In genomic region chr13:114310591-114310990, GRCm38 (mm10) we compare ENCODE assay signal across 26 mouse cellular contexts.
"Had no signal": no experiment of that assay in that cellular context is flagged by ENCODE, and none has a peak within 500 bp of the region (broad histone marks: within the 10 kb centered on the region; RNA-seq: fewer than 3 reads in every experiment).

No protein-coding gene starts in this region.

- H3K4me1 ChIP-seq: heart, embryonic 13.5 days; heart, embryonic 15.5 days; hindbrain, embryonic 13.5 days; hindbrain, embryonic 15.5 days; kidney, embryonic 15.5 days; limb, embryonic 13.5 days; limb, embryonic 15.5 days had no signal

- H3K27me3 ChIP-seq: heart, embryonic 13.5 days; heart, embryonic 15.5 days; hindbrain, embryonic 13.5 days; hindbrain, embryonic 15.5 days; kidney, embryonic 15.5 days; limb, embryonic 13.5 days; limb, embryonic 15.5 days; liver, embryonic 12.5 days had no signal

- H3K4me2 ChIP-seq: heart, embryonic 11.5 days; heart, embryonic 13.5 days; heart, embryonic 15.5 days; hindbrain, embryonic 13.5 days; hindbrain, embryonic 15.5 days; kidney, embryonic 15.5 days; limb, embryonic 13.5 days; limb, embryonic 15.5 days; liver, embryonic 12.5 days had no signal

- H3K4me3 ChIP-seq: heart, adult 2 months; heart, embryonic 13.5 days; heart, embryonic 15.5 days; hindbrain, embryonic 13.5 days; hindbrain, embryonic 15.5 days; kidney, embryonic 15.5 days; limb, embryonic 13.5 days; limb, embryonic 15.5 days; liver, embryonic 12.5 days had no signal

- H3K27ac ChIP-seq: heart, adult 2 months; heart, embryonic 13.5 days; heart, embryonic 15.5 days; hindbrain, embryonic 13.5 days; hindbrain, embryonic 15.5 days; hindbrain, postnatal 0 days; kidney, embryonic 15.5 days; kidney, postnatal 0 days; limb, embryonic 13.5 days; limb, embryonic 15.5 days; liver, embryonic 12.5 days had no signal

- H3K36me3 ChIP-seq: hindbrain, embryonic 15.5 days had no signal

- ATAC-seq: hindbrain, postnatal 0 days; intestine, embryonic 16.5 days; liver, embryonic 12.5 days had no signal

- H3K9me3 ChIP-seq: heart, embryonic 13.5 days; heart, embryonic 15.5 days; hindbrain, embryonic 13.5 days; hindbrain, embryonic 15.5 days; kidney, embryonic 15.5 days; limb, embryonic 13.5 days; limb, embryonic 15.5 days; liver, embryonic 12.5 days had no signal

- DNase-seq: gastrocnemius, postnatal 14 days; gastrocnemius, postnatal 36 days; heart, adult 11 months; heart, adult 2 months; heart, postnatal 14 days; heart, postnatal 36 days; kidney, adult 11 months; kidney, adult 2 months; kidney, adult 9 months; kidney, postnatal 14 days; kidney, postnatal 36 days; layer of hippocampus, adult 9-11 months; layer of hippocampus, postnatal 36 days; left cerebral cortex, postnatal 4 days had no signal

- H3K9ac ChIP-seq: heart, embryonic 13.5 days; heart, embryonic 15.5 days; hindbrain, embryonic 13.5 days; hindbrain, embryonic 15.5 days; kidney, embryonic 15.5 days; limb, embryonic 13.5 days; limb, embryonic 15.5 days; liver, embryonic 12.5 days had no signal
